Mouse (Mus musculus): ENCODE data around the gene Zdhhc22.

DNA sequence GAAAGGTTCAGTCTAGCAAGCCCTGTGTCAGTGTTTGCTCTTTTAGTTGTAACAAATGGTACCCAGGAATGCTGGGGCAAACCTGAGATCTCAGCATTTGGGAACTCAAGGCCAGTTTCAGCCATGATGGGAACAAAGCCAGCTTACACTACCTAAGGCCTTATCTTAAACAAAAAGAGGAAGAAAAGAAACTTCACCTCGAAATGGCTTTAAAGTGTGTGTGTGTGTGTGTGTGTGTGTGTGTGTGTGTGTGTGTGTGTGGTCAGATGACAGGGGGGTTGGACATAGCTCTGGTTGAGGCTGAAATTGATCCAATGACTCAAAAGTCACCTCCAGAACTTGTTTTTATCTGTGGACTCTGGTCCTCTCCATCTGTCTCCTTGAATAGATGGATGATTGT is 55.5 kb downstream of the Zdhhc22 start:
- no peak for TF ChIP-seq CTCF (IDR thresholded peaks at IDR 0.05; ENCODE audit: low read depth)
- TF ChIP-seq EP300 (IDR thresholded peaks at IDR 0.05; ENCODE audit: low read depth), result no peak
